Mouse (Mus musculus) hindbrain, embryonic 15.5 days (tissue): ENCODE measurements around the gene Tec. TPM values are rescaled to one million over a fixed set of nuclear protein-coding genes. Genes with fewer than 3 reads are reported as not detected.
A peak's percentile ranks its signal among the peaks of the same experiment; 100 is the strongest.

Source experiments
- ATAC-seq: fragments of 200-750 bp; cut with Nextera tagmentation; 2 replicates; pipeline ENCODE4 v1.8.0; 2017; ENCODE audit warnings: low read depth, moderate number of reproducible peaks, moderate TSS enrichment; ENCODE audit not compliant: low FRiP score
- H3K27ac ChIP-seq: fragments of 300-500 bp; sonication (generic); replicated peaks from 2 replicates; pipeline ENCODE4 v1.5.1; 2015; ENCODE audit warnings: mild to moderate bottlenecking, inconsistent platforms
- H3K27me3 ChIP-seq: fragments of 300-500 bp; sonication (generic); 2 replicates; pipeline ENCODE4 v1.6.1; 2015; ENCODE audit warnings: control low read depth, inconsistent platforms
- H3K36me3 ChIP-seq: fragments of 300-500 bp; sonication (generic); 2 replicates; pipeline ENCODE4 v1.6.1; 2015; ENCODE audit warnings: control low read depth, inconsistent platforms
- H3K4me1 ChIP-seq: fragments of 300-500 bp; sonication (generic); replicated peaks from 2 replicates; pipeline ENCODE4 v1.6.1; 2015; ENCODE audit warnings: control low read depth, inconsistent platforms
- H3K4me2 ChIP-seq: fragments of 300-500 bp; sonication (generic); 2 replicates; pipeline ENCODE4 v1.6.1; 2015; ENCODE audit warnings: moderate library complexity, mild to moderate bottlenecking, inconsistent platforms
- H3K4me3 ChIP-seq: fragments of 300-500 bp; sonication (generic); 2 replicates; pipeline ENCODE4 v1.5.1; 2015; ENCODE audit warnings: mild to moderate bottlenecking, inconsistent platforms
- H3K9ac ChIP-seq: fragments of 300-500 bp; sonication (generic); 2 replicates; pipeline ENCODE4 v1.6.1; 2015; ENCODE audit warnings: inconsistent platforms
- H3K9me3 ChIP-seq: fragments of 300-500 bp; sonication (generic); 2 replicates; pipeline ENCODE4 v1.6.1; 2016; ENCODE audit warnings: control low read depth, inconsistent platforms
- WGBS: fragments of 180-500 bp; shearing (Covaris S2); methylation state at CpG from one replicate; pipeline ENCODE4 v1.1.7; 2015; 5-methylcytosine and 5-hydroxymethylcytosine counted together
- polyA plus RNA-seq: library from polyadenylated mRNA; unstranded; fragments of >200 nt; fragmentation: Nextera tagmentation; extraction: Ambion mirVana; gene quantifications from 2 replicates; pipeline ENCODE4 v1.2.1, GENCODE M21; 2015

Tec gene
- polyA plus RNA-seq, 1 experiment from 2014 or later = 8.8 TPM

DNA sequence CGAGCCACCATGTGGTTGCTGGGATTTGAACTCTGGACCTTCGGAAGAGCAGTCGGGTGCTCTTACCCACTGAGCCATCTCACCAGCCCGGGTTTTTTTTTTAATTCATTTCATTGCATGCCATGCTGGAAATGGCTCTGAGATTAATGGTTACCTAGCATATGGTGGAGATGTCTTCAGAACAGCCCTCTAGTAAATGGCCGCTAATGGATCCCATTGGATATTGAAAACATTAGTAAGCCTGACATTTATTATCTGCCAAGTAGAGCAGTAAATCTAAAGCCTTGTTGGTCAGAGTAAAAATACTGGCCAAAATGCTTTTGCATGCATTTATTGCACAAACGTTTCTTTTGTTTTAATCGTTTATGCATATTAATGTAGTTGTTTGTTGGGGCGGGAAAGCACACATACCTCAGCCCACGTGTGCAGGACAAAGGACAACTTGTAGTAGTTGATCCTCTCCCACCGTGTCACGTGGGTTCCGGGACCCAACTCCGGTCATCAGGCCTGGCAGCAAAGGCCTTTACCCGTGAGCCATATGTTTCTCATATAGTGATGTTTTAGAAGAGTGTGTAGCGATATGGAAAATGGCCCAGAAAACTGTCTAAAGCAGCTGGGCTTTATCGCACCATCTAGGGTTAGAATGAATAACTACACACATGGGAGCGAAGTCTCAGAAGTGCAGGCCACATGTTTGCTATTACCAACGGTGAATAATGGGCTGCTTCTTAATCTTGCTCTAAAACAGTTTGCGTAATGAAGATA lies 18.4 kb upstream of the Tec start:
- no peak for ATAC-seq
- no peak overlapping the region for H3K4me3 ChIP-seq
- 65% methylated on average over 19 of the region's 19 CpGs for WGBS
- H3K4me2 ChIP-seq = no peak overlapping the region
- H3K27ac ChIP-seq = no peak overlapping the region
- H3K4me1 ChIP-seq = no peaks in the 10 kb centered on the region
- H3K36me3 ChIP-seq = no peaks in the 10 kb centered on the region
- H3K27me3 ChIP-seq = no peaks in the 10 kb centered on the region
- H3K9ac ChIP-seq = no peak overlapping the region
- H3K9me3 ChIP-seq = no peaks in the 10 kb centered on the region

DNA sequence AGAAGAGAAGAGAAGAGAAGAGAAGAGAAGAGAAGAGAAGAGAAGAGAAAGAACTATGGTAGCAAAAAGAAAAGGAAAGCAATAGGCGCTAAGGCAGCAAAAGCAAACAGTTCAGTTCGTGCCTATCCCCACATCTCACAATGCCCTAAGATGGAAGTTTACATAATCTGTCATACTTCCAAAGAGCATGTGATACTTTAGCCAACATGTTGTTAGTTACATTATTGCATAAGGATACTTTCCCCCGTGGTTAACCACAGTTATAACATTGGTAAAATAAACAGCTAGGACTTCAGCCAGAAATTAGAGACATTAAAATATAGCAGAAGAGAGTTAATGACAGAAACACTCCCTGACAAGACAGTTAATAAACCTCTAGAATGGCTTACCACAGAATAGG lies 15.4 kb upstream of the Tec start:
- H3K4me1 ChIP-seq = no peaks in the 10 kb centered on the region; the same call in 1 of the 2 replicates
- H3K9ac ChIP-seq = no peak overlapping the region
- H3K27me3 ChIP-seq = no peaks in the 10 kb centered on the region
- H3K4me3 ChIP-seq = no peak overlapping the region
- ATAC-seq = no peak
- H3K36me3 ChIP-seq = no peaks in the 10 kb centered on the region
- H3K27ac ChIP-seq = no peak overlapping the region
- H3K9me3 ChIP-seq = no peaks in the 10 kb centered on the region
- WGBS = 80% methylated on average over 3 of the region's 3 CpGs
- no peak overlapping the region for H3K4me2 ChIP-seq

DNA sequence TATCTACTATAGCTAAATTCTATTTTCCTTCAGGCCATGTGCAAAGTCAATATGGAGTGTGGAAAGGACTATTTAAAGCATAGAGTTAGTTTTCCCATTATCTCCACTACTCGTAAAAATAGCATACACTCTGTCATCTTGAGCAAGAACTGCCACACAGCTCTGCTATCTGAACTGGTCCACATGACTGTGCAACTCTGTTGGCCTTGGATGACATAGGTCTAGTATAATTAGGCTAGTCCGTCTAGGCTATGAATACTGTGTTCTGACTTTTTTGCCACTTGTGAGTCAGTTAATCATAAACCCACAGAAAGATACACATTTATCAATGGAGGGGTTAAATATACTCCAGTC lies 14.1 kb upstream of the Tec start:
- H3K36me3 ChIP-seq = no peaks in the 10 kb centered on the region
- 80% methylated on average over 2 of the region's 2 CpGs for WGBS
- no peaks in the 10 kb centered on the region for H3K9me3 ChIP-seq
- H3K4me2 ChIP-seq = no peak overlapping the region
- no peak overlapping the region for H3K9ac ChIP-seq
- H3K27ac ChIP-seq = no peak overlapping the region
- no peak overlapping the region for H3K4me3 ChIP-seq
- no peaks in the 10 kb centered on the region; the same call in 1 of the 2 replicates for H3K27me3 ChIP-seq
- no peak for ATAC-seq
- no peaks in the 10 kb centered on the region; the same call in 1 of the 2 replicates for H3K4me1 ChIP-seq

DNA sequence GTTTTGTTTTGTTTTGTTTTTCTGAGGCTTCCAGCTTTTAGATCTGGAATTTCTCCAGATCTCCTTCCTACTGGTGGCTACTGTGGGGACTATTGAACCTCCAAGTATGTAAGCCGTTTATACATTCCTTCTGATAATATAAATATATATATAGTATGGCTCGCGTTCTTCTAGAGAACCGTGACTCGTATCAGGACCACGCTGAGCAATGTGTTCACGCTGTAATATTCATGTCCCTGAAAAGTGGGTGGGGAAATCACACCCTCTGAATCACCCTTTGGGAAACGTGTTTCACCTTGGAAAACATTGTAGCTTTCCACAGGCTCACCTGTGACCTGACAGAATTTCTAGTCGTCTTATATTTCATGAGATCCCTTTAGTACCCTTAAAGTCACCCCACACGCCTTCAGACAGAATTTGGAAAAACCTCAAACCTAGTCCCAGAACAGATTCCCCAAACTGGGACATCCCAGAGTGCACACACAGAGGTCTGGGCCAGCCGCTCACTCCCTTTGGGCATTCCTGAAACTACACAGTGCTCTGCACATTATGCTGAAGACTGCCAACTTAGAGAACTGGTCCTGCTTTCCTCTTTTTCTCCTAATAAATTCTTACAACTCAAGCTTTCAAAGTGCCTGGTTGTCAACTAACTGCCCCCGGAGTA lies 13.6 kb upstream of the Tec start:
- H3K4me1 ChIP-seq = no peaks in the 10 kb centered on the region; the same call in 1 of the 2 replicates
- H3K9me3 ChIP-seq = no peaks in the 10 kb centered on the region
- no peak overlapping the region for H3K27ac ChIP-seq
- no peak for ATAC-seq
- no peaks in the 10 kb centered on the region for H3K36me3 ChIP-seq
- no peak overlapping the region for H3K4me3 ChIP-seq
- WGBS = 92% methylated on average over 12 of the region's 12 CpGs
- no peak overlapping the region for H3K4me2 ChIP-seq
- no peak overlapping the region for H3K9ac ChIP-seq
- no peaks in the 10 kb centered on the region; the same call in 1 of the 2 replicates for H3K27me3 ChIP-seq

DNA sequence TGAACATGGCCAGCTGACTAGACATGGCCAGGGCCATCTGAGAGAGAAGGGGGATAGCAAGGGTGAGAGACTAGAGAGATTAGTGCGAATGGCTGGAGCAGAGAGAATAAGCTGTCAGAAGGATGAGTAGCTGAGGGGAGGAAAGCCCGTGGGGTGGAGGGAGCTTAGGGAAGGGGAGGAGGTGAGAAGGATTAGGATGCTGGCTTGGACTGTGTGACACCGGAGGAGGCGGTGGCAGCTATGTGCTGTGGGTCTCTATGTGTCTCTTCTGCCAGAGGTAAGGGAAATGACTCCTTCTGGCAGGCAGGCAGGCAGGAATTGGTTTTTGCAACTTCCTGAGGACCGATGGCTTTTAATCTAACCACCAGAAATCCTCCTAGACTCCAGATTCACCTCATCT lies 11.5 kb upstream of the Tec start:
- WGBS = 44% methylated on average over 5 of the region's 5 CpGs

DNA sequence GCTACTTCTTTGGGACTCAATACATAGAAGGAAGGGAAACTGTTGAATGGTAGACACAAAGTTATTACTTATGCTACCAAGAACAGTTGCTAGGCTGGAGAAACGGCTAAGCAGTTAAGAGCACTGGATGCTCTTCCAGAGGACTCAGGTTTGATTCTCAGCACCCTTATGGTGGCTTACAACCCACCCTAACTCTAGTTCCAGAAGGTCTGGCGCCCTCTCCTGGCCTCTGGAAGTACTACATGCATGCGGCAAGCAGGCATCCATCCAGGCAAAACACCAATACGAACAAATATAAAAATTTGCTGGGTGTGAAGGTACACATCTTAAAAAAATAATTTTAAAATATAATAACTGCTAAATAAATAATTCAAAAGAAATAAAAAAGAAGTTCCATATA lies 2.8 kb upstream of the Tec start:
- no peak for ATAC-seq
- H3K9ac ChIP-seq = no peak overlapping the region
- H3K9me3 ChIP-seq = no peaks in the 10 kb centered on the region
- WGBS = 77% methylated on average over 4 of the region's 4 CpGs
- no peak overlapping the region for H3K4me3 ChIP-seq
- H3K4me2 ChIP-seq = no peak overlapping the region
- no peak overlapping the region for H3K27ac ChIP-seq
- peaks cover 13% of the 10 kb centered on the region for H3K27me3 ChIP-seq
- H3K36me3 ChIP-seq = no peaks in the 10 kb centered on the region
- peaks cover 9% of the 10 kb centered on the region for H3K4me1 ChIP-seq

More for the DNA sequence above, 11.5 kb upstream of the Tec start:
- no peak for ATAC-seq
- no peak overlapping the region for H3K4me3 ChIP-seq
- peaks cover 2% of the 10 kb centered on the region; the same call in 1 of the 2 replicates for H3K27me3 ChIP-seq
- H3K9ac ChIP-seq = no peak overlapping the region
- no peak overlapping the region for H3K27ac ChIP-seq
- no peaks in the 10 kb centered on the region for H3K36me3 ChIP-seq
- H3K4me1 ChIP-seq = peaks cover 3% of the 10 kb centered on the region
- H3K4me2 ChIP-seq = no peak overlapping the region
- H3K9me3 ChIP-seq = no peaks in the 10 kb centered on the region

DNA sequence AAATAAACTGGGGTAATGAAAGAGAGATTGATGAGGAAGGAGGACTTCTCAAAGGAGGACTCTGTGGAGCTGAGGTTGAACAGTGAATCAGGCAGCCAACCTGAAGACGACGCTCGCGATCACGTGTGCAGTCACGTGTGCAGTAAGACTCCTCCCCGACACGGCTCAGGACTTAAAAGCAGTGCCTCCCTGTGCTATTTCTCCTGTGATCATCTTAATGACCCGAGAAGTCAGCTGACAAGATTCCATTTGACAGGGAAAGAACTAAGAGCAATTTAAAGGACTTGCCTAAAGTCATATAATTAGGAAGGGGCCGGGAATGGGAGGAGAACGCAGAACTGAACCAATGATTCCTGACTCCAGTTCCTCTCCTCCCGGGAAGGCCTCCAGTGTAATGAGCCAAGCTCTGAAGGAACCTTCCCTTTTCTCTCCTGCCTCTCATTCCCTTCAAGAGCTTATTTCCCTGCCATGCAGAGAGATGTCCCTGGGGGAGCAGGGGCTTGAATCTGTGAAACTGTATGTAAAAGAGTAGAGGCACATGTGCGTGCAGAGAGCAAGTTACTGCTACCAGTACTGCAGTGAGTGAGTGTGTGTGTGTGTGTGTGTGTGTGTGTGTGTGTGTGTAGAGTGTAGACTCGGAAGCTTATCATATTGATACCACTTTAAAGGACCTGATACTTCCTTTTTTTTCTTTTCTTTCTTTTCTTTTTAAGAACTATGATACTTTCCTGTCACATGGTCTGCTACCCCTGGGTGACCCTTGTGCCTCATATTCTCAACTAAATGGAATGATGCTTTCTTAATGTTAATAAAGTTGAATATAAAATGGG lies 1.7 kb upstream of the Tec start:
- Histone ChIP-seq H3K9ac (no peak overlapping the region), H3K27me3 (peaks cover 14% of the 10 kb centered on the region), H3K36me3 (no peaks in the 10 kb centered on the region), H3K27ac (no peak overlapping the region), H3K4me2 (no peak overlapping the region), H3K4me3 (no peak overlapping the region), H3K4me1 (peaks cover 8% of the 10 kb centered on the region), H3K9me3 (no peaks in the 10 kb centered on the region)
- ATAC-seq = no peak
- 70% methylated on average over 14 of the region's 14 CpGs for WGBS

DNA sequence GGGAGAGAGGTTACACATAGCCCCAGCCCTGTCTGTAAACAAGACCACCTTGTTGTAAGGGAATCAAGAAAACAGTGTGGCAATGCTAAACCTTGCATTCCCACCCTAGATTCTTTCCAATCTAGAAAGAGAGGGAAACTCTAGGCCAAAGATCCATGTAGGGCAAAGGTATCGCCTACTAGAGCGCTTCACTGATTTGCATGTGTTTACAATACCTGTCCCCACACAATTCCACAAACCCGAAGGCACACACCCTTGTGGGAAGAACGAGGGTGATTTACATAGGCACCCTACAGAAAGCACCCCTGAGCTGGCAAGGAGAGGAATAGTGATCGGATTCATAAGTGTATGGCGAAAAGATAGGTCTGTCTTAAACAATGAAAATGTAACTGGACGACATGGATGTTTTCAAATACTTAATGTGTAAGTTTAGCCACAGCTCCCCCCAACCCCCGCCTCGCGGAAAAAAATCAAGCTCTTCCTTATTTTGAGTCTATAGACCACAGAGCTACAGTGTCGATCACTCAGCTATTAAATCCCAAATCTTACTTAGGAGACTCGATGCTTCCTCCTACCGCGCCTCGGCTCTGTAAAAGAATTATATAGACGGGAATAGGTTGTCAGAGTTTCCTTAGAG lies 1.1 kb downstream of the Tec start:
- H3K4me3 ChIP-seq = peak overlapping the region; percentile 51
- WGBS = 26% methylated on average over 16 of the region's 16 CpGs
- H3K36me3 ChIP-seq = no peaks in the 10 kb centered on the region
- H3K27ac ChIP-seq = no peak overlapping the region
- ATAC-seq = no peak
- H3K4me2 ChIP-seq = peak overlapping the region; percentile 93
- H3K9ac ChIP-seq = no peak overlapping the region
- peaks cover 8% of the 10 kb centered on the region for H3K4me1 ChIP-seq
- no peaks in the 10 kb centered on the region for H3K9me3 ChIP-seq
- peaks cover 14% of the 10 kb centered on the region for H3K27me3 ChIP-seq

DNA sequence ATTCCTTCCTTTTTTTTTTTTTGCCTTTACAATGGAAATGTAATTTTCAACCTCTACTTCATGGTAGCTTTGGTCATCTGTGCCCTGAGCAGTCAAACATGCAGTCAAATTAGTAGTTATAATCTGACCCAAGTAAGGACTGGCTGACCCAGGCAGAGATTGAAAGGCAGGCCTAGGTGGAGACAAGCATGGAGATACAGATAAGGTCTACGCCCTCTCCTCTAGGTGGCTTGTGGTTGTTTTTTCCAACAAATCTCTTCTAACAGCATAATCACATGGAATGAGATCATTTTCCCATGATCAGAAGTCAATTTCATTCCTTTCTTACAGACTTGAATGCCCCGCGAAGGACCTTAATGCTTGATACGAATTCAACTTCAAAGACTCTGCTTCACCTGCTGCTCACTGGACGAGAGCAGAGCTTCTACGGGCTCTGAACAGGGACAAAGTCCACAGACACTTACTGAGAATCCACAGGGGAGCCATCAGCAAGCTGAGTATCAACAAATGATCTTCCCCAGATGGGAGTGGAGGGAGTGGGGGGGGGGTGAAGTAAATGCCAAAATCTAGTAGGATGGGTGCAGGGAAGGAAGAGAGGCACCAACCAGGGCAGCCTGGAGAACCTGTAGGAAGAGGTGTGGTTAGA lies 1.9 kb downstream of the Tec start:
- H3K4me3 ChIP-seq = no peak overlapping the region
- no peak for ATAC-seq
- 56% methylated on average over 6 of the region's 6 CpGs for WGBS
- peaks cover 8% of the 10 kb centered on the region for H3K4me1 ChIP-seq
- H3K36me3 ChIP-seq = no peaks in the 10 kb centered on the region
- no peak overlapping the region for H3K9ac ChIP-seq
- H3K27me3 ChIP-seq = peaks cover 14% of the 10 kb centered on the region
- no peaks in the 10 kb centered on the region for H3K9me3 ChIP-seq
- peak overlapping the region; percentile 93 for H3K4me2 ChIP-seq
- H3K27ac ChIP-seq = no peak overlapping the region

DNA sequence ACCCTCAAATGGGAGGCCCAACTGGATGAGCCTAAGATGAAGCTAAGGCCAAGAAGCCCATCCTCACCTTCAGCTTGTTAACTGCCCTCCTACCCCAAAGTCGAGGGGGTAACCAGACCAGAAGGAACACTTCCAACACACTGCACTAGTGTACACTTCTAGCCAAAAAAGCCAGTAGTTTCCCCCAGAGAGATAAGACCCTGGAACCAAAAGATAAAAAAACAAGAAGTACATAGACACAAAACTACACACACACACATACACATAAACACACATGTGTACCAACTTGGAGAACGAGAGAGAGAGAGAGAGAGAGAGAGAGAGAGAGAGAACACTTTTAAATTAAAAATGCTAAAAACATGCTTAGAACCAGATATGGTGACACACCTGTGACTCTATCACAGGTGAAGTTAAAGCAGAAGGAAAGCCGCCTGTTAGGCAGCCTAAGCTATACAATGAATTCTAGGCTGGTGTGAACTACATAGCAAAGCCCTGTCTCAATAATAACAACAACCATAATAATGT lies 3.6 kb downstream of the Tec start:
- no peak overlapping the region for H3K9ac ChIP-seq
- H3K27me3 ChIP-seq = peaks cover 14% of the 10 kb centered on the region
- no peak overlapping the region for H3K27ac ChIP-seq
- no peak overlapping the region for H3K4me2 ChIP-seq
- H3K4me1 ChIP-seq = peaks cover 8% of the 10 kb centered on the region
- H3K9me3 ChIP-seq = no peaks in the 10 kb centered on the region
- WGBS = 81% methylated on average over 3 of the region's 3 CpGs
- no peaks in the 10 kb centered on the region for H3K36me3 ChIP-seq
- no peak overlapping the region for H3K4me3 ChIP-seq
- no peak for ATAC-seq

DNA sequence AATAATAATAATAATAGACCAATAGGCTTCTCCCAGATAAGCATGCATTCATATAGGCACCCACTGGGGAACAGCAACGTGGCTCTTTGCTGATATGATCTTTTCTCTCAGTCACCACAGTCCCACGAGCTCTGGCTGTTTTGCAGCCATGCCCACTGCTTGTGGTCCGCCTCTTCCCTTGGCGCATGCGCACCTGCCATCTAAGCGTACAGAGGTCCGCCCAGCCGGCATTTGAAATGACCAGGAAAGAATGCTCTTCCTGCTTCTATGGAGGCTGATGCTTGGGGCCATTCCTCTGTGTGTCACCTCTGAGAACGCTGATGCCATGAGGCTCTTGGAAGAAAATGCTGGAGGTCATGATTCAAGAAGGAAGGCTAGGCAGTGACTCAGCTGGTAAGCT lies 5.1 kb downstream of the Tec start:
- Histone ChIP-seq H3K27ac (no peak overlapping the region), H3K27me3 (peaks cover 14% of the 10 kb centered on the region), H3K4me2 (no peak overlapping the region), H3K4me1 (peaks cover 7% of the 10 kb centered on the region), H3K9ac (no peak overlapping the region), H3K4me3 (no peak overlapping the region), H3K36me3 (no peaks in the 10 kb centered on the region), H3K9me3 (no peaks in the 10 kb centered on the region)
- 92% methylated on average over 9 of the region's 9 CpGs for WGBS
- ATAC-seq = no peak
